Mouse (Mus musculus): ENCODE data around the gene Prcp. TPM values are rescaled to one million over a fixed set of nuclear protein-coding genes. Genes with fewer than 3 reads are reported as not detected.

Gene Prcp
- 10 to 100 TPM; 12.1 to 13.4 TPM for total RNA-seq (2021)
- long read RNA-seq, experiment 1, transcript Prcp-201 (9 exons, 2,967 nt), result major isoform, 11 of 11 reads
- long read RNA-seq, experiment 1, partial matches to known transcripts, result 0 of 11 reads
- long read RNA-seq, experiment 1, other reads (novel, unspliced or antisense), result 0 of 11 reads
- long read RNA-seq, experiment 2, transcript Prcp-201 (9 exons, 2,967 nt), result major isoform, 7 of 11 reads
- long read RNA-seq, experiment 2, partial matches to known transcripts, result 3 of 11 reads
- long read RNA-seq, experiment 2, other reads (novel, unspliced or antisense), result 1 of 11 reads

DNA sequence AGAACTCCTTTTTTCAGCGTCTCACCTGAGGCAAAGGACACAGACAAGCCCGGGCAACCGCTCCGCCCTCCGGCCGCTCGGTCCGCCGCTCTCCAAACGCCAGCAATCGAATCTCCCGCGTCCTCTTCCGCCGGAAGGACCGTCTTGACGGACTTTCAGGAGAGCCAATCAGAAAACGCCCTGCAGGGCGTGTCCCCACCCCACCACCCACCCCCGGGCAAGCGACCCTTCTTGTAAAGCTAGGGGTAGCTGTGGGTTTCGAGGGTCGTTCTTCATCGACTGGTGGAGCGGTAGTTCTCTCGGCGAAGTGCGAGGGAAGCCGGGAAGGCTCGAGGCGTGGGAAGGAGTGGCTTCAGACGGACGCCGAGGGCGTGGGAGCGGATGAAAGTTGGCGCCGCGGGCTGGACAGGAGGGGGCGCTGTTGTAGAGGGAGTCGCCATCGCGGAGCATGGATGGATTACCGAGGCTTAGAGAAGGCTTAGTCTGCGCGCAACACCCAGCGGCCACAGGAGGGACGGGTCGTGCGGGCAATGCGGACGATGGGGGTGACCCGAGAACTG is at the start of gene Prcp, which contains the start of gene Ddias:
Gene Prcp, plus strand, starts transcription at position 355 of the 560 bp plus-strand sequence.
Gene Ddias, minus strand, starts transcription at position 132 of the 560 bp plus-strand sequence.
- DNase-seq (ENCODE audit: low spot score in 2 of 2), result peak; percentile 94 to 95

DNA sequence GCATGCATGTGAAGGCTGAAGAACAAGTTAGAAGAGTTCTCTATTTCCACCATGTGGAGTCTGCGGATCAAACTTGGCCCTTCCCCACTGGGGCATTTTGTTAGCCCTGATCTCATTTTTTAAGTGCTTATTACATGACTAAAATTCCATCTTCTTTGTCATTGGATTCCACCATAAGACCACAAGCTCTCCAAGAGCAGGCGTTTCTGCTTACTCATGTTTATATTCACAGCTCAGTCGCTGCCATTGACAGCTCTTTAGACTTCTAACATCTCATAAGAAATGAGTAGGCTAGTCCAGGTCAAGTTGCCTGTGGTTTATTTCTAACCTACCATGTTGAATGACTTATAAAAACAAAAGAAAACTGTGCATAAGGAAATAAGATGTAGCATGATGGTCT is 48.0 kb upstream of the Prcp start:
- DNase-seq (ENCODE audit: low spot score in 2 of 2), result no peak

DNA sequence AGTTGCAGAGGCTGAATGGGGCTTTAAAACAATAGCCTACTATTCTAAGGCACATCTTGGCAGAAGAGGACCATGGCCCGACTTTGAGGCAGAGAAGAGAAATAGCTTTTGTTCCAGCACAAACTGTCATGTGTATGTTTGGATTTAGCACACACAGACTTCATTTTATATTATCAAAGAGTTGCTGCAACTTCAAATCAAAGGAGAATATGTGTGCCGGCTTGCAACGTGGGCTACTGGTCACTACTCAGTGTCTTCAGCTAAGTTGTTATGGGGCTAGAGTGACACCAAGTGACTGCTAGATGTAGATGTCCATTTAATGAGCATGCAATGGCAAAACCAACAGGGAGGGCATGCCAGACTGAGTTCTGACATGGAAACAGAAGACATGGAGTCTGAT is 46.3 kb upstream of the Prcp start:
- DNase-seq (ENCODE audit: low spot score in 2 of 2), result no peak

DNA sequence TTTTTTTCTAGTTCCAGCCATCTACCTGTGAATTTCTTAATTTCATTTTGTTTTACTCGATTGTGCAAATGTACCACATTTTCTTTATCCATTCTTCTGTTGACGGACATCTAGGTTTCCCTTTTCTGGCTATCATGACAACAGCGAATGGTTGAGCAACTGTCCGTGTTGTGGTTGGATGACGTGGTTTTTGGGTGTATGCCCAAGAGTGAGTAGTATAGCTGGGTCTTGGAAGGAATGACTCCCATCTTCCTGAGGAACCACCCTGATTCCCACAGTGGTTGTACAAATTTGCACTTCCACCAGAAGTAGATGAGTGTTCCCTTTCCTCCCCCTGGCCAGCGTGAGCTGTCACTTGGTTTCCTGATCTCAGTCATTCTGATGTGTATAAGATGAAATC is 41.9 kb upstream of the Prcp start:
- DNase-seq (ENCODE audit: low spot score in 2 of 2), result no peak

DNA sequence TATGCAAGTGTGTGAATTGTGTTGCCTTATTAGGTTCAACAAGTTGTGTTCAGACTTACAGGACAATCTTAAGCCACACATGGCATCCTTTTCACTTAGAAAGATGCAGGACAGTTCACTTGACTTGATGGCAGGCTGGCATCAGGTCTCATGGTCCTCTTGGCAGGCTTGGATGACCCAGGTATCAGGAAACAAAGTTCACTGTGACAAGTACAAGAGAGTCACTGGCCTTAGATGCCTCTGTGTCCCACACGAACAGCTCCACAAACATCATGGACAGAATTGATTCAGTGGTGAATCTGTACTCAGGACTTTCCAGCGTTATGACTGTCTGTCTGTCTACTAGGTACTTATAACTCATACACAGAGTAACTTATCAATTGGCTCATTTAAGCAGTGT is 39.9 kb upstream of the Prcp start:
- no peak for DNase-seq (ENCODE audit: low spot score in 2 of 2)

DNA sequence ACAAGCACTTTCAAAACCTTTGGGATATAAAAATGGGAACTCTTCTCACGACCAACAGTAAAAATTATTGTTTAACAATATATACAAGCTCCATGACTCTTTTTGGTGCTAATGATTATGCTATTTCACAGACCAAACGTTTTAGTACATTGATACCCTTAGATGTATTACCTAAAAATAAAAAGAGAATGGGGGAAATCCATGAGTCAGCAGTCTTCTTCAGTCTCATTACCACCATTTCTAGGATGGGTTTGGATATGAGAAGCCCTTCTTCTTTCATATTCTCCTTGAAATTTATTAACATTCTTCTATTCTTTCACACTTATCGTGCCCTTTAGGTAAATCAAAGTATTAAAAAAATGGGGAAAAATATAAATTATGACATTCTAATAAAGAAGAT is 37.8 kb upstream of the Prcp start:
- DNase-seq (ENCODE audit: low spot score in 2 of 2), result no peak

DNA sequence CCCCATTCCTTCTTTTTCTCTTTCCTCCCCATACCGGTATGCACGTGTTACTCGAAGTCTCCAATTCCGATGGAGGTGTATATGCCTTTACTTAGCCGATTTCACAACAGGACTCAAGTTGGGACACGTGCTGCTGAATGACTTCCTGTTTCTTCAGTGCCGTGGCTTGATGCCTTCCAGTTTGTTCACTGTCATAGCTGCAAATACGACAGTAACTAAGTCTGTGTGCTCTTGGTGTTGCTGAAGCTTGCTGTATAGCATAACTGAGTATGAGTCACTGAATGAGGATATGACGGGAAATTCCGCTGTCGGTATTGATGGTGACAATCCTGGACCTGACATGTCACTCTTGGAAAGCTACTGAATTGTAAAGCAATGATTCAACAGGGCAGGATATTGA is 37.0 kb upstream of the Prcp start:
- DNase-seq (ENCODE audit: low spot score in 2 of 2), result no peak

DNA sequence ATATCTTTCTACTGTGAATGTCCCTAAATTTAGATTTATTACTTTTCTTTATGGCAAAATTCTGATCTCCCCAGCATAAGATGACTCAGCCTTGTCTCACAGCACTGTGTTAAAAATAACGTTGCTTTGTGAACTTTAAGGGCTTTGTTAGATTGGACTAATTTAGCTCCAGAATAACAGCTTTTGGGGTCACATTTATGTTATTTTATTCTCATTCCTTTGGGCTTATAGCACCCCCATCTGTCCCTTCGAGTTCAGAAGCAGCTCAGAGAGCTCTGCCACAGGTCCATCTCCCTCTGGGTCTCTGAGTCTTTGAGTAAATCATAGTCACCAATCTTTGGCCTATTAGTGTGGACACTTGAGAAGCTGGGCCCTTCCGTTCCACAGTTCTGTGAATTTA is 36.4 kb upstream of the Prcp start:
- no peak for DNase-seq (ENCODE audit: low spot score in 2 of 2)

DNA sequence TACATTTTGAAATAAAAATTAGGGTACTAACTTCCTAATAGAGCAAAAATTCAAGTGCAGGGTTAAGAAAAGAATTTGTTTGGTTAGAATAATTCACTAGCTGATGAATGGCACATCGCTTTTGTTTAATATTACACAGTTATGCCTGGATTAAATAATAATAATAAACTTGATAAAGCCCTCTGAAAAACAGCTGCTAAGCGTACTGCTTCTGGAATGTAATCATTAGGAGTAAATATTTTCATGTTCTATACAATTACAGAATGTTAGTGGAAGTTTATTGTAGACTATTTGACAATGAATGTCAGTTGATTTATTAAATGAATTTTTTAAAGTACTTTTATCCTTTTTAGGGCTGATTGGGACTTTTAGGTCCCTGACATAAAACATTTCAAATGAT is 32.0 kb upstream of the Prcp start:
- DNase-seq (ENCODE audit: low spot score in 2 of 2), result no peak

DNA sequence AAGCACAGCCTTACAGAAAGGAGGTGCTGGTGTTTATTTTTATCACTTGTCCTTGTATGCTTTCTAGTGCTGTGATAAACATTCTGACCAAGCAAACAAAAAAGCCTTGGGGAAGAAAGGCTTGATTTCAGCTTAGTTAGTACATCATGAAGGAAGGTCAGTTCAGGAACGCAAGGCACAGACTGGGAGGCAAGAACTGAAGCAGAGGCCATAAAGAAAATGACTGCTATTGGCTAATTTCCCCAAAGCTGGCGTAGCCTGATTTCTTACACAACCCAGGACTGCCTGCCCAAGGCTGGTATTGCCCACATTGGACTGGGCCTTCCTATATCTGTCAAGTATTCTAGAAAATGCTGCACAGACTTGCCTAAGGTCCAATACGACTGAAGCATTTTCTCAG is 26.0 kb upstream of the Prcp start:
- DNase-seq (ENCODE audit: low spot score in 2 of 2), result no peak

DNA sequence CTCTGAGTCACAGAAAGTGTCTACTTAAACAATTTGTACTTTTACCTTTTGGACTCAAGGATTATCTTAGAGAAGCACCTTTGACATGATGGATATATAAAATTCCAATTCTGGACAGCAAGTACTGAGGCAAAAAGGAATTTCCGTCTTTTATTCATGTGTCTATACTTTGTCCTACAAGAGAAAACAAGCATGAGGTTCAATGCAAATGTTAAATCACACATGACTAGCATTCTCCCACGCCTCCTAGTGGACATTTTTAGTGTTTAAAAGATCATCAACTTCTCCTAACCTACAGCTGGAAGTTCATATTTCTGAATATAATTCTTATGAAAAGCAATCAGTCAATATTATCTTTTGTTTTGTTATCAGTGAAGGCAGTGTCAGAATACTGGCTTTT is 7.7 kb upstream of the Prcp start:
- no peak for DNase-seq (ENCODE audit: low spot score in 2 of 2)

DNA sequence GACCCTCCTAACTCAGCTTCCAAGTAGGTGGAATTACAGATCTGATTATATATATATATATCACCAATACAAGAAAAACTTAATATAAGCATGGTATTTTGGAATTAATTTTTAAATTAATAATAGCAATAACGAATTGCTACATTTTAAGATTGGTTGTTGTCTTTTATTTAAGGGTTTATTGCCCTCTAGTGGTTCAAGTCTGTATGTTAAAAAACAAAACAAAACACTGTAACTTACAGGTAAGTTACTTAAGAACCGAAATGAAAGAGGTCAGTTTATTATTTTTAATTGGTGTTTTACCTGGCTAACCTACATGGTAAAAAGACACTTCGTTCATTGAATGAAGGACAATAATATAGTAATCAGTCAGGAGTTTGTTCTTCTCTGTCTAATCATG is 4.1 kb upstream of the Prcp start:
- no peak for DNase-seq (ENCODE audit: low spot score in 2 of 2)

DNA sequence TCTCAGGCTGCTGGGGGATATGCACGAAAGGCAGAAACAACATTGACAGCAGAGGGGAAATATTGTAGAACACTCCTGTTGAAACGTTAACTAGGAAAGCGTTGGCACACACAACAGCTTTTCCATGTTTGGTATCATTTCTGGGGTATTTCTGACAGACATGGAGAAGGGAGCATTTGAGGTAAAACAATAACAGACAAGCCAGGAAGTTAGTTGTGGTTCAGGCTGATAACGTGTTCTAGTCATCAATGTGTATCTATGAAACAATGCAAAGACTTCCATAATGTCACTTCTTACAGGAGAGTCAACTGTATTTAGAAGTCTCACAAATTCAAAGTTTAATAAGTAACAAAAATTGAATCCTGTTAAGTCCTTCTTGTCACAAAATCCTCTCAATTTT is 2.7 kb upstream of the Prcp start:
- no peak for DNase-seq (ENCODE audit: low spot score in 2 of 2)

DNA sequence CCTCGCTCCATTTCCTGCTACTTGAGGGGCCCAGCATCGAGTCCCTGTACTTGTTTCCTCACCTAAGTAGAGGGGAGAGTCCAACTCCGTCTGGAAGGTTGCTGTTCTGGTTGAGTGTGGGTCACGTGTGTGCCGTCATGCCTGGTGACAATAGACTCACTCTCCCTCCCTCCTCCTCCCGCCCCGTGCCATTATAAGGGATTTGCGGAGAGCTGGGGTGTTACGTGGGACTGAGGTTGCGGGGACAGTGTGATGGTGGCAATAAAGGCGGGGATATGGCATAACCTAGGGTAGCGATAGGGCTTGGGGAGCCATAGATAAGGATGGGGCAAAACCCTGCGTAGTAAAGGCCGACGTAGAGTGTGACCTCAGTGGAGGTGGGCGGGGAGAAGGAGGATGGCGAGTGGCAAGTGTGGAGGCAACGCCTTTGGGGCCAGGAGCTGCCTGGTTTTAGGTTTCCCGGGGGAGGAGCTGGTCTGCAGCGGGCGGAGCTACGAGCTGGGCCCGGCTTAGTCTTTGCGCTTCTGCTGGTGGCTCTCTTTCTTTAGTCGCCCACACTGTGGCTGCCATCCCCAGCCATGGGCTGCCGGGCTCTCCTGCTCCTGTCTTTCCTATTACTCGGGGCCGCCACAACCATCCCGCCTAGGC is 615 bp downstream of the Prcp start:
- DNase-seq (ENCODE audit: low spot score in 2 of 2), result peak; percentile 76 to 79

DNA sequence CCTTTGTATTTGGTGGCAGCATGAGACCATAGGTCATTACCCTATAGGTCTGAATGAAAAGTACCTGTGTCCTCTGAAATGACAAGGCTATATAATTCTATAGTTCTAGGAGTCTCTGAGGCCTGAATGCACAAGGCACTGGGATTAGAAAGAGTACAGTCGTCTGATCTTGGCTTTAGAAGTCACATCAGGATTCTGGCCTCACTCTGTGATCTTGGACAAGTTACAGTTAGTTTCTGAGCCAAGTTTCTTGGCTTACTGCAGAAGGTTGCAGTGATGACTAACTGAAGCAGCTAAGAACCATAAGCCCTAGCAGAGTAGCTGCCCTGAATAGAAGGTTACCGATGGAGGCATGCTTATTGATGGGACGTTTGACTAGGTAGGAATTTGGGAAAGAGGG is 1.8 kb downstream of the Prcp start:
- DNase-seq (ENCODE audit: low spot score in 2 of 2), result no peak

DNA sequence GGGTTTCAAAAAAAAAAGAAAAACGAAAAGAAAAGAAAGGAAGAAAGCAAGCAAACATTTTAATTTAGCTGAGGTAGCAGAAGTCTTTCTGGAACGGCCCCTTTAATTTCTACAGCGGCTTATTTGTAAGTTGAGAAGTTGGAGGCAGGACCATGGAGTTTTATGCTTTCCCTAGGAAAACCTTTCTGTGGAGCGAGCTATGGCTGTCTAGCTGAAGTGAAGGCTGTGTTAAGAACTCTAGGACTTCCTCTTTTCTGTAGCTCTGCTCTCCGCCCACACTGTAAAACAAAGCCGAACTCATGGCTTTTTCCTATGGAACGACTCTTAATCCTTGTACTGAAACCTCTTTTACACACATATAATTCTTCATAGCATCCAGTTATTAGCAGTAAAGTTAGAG is 2.3 kb downstream of the Prcp start:
- no peak for DNase-seq (ENCODE audit: low spot score in 2 of 2)

DNA sequence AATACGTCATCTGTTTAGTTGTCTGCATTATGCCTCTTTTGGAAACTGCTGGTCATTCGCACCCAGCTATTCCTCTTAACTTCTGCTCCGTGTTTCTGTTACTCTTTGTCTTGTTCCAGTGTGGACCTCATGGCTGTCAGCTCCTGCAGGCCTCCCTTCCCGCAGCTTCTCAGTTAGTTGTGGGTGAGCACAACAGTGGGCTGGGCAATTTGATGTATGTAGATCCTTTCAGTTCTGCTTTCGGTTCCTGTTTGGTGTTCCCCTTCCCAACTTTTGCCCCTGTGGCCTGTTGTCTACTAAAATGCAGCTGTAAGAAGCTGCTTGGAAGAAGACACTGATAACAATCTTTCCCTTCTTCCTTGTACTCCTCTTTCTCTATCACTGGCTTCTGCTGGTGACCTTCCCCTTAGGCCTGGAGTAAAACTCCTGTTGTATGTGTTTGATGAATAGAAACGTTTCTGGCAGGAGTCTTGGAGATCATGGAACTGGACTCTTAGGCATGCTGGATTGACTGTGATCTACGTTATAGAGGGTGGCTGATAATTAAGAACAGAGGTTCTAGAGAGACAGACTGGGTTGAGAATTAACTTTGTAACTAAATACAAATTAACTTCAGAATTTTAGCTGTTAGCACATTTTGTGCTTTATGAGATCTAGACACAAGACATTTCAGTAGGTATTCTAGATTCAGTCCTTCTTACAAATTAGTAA is 4.5 kb downstream of the Prcp start:
- DNase-seq (ENCODE audit: low spot score in 2 of 2), result no peak

DNA sequence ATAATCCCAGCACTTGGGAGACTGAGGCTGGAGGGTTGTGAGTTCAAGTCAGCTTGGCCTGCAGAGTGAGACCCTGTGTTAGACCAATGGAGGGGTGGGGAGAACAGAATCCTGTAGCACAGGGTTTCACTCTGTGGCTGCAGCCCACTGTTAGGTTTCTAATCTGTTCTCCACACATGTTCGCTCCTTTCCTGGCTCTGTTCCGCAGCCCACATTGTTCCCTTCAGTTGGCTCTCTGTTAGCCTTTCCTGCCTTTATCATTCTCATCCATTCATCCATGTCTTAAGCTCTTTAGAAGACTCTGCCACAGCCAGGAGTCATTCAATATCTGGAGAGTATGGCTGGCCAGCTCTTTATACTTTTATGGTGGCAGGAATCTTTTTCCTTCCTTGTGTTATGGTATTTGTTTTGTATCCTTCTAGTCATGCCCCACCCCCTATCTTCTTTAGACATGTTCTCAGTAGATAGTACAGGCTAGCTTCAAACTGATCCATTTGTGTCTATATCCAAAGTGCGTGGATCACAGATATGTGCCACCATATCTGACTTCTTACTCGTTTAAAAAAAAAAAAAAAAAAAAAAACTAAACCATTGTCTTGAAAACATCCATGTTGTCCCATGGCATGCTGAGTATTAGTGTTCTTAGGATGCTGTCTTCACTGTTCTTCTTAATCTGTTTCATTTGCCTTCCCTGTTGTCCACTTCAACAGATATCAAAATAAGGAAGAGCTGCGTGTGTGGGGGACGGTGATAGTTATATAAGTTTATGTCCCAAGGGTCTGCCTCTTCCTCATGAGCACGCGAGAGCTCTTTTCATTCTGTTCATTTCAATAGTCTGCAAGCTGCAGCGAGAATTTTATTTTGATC is 9.8 kb downstream of the Prcp start:
- no peak for DNase-seq (ENCODE audit: low spot score in 2 of 2)

DNA sequence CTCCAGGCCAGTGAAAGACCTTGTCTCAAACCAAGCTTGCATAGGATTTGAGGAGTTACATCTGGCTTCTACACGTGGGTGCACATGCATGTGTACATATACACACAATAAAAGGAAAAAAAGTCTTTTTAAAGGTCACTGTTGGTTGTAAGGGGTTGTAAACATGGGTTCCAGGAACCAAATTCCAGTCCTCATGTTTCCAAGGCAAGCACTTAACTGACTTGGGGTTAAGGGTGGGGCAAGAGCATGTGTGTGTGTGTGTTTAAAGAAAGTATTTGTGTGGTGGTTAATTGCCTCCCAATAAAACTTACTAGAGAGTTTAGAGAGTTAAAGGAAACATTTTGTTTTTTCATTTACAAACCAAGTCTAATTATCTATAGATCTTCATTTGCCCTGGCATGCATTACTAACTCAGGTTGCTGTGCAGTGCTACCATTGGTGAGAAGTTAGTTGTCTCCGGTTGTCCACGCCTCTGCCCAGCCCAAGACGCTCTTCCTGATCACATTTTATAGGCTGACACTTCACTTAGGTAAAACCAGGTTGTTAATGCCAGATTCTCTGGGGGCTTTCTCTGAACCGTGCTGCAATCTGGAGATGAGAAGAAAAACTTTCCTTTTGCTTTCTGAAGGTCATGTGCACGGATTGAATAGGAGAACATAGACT is 10.9 kb downstream of the Prcp start:
- no peak for DNase-seq (ENCODE audit: low spot score in 2 of 2)

DNA sequence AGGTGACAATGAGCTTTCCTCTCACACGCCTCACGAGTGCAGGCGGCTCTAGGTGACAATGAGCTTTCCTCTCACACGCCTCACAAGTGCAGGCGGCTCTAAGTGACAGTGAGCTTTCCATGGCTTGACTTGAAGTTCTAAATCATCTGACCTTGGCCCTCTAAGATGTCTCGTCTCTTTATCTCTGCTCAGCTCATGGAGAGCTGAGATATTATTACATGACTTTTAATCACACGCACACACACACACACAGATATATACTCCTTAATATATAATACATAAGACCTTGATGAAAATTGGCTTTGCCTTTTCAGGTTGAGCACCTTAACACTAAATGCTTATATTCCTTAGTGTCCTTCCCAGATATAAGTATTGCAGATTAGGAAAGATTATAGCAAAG is 12.5 kb downstream of the Prcp start:
- no peak for DNase-seq (ENCODE audit: low spot score in 2 of 2)

DNA sequence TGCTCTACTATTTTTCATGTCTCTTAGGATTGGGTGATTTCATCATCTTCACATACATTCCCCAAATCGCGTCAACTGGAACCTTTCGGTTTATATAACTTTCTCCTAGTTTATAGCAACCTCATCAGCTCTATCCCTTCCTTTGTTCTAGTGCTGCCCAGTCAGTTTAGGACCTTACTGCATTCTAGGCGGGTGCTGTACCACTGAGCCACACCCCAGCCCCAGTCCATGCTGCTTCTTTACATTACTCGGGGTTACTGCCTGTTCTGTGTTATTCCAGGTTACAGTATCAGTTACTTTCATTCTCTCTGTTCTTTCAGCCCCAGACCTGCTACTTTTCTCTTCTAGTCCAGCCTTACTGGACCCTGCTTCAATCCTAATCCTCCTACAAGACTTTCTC is 13.0 kb downstream of the Prcp start:
- no peak for DNase-seq (ENCODE audit: low spot score in 2 of 2)

Measured in adrenal gland, adult 18-20 months (tissue).